Mouse (Mus musculus) small intestine, adult 2 months (tissue): ENCODE results near the gene Dennd5b. TPM values are rescaled to one million over a fixed set of nuclear protein-coding genes. Genes with fewer than 3 reads are reported as not detected.
"Not testable (repeated sequence)": the region's sequence is repeated elsewhere in the genome, so short reads cannot be mapped to it uniquely, and the experiment has no call there.

Experiments
- H3K27ac ChIP-seq: fragments of 200-500 bp; 2 replicates; pipeline ENCODE4 v1.5.1; 2012; ENCODE audit warnings: low read depth, low read length, control low read depth, inconsistent platforms; ENCODE audit not compliant: insufficient read depth
- H3K27me3 ChIP-seq: fragments of 200-500 bp; 2 replicates; pipeline ENCODE4 v1.6.1; 2012; ENCODE audit warnings: mild to moderate bottlenecking, moderate library complexity, low read length, inconsistent platforms; ENCODE audit not compliant: control insufficient read depth, insufficient read depth
- H3K36me3 ChIP-seq: fragments of 200-500 bp; 2 replicates; pipeline ENCODE4 v1.6.1; 2012; ENCODE audit warnings: mild to moderate bottlenecking, low read length, control low read depth, inconsistent platforms; ENCODE audit not compliant: control insufficient read depth, insufficient read depth
- H3K4me1 ChIP-seq: fragments of 200-500 bp; 2 replicates; pipeline ENCODE4 v1.6.1; 2012; ENCODE audit warnings: low read length, inconsistent platforms, mixed read lengths; ENCODE audit not compliant: control insufficient read depth, insufficient read depth, insufficient read length
- H3K4me3 ChIP-seq: fragments of 200-500 bp; 2 replicates; pipeline ENCODE4 v1.5.1; 2012; ENCODE audit warnings: low read depth, mild to moderate bottlenecking, control low read depth, inconsistent platforms, low read length, moderate library complexity
- CTCF ChIP-seq: fragments of 200-500 bp; IDR thresholded peaks from 2 replicates; pipeline ENCODE4 v1.5.1; 2012; ENCODE audit warnings: low read depth, mild to moderate bottlenecking, control low read depth, inconsistent platforms, low read length, moderate library complexity, mixed read lengths; ENCODE audit not compliant: insufficient replicate concordance, insufficient read length; ENCODE audit errors: extremely low read depth
- POLR2A ChIP-seq: fragments of 200-500 bp; IDR thresholded peaks from 2 replicates; pipeline ENCODE4 v1.6.1; 2012; ENCODE audit warnings: low read depth, mild to moderate bottlenecking, control low read depth, inconsistent platforms, low read length, moderate library complexity
- WGBS: fragments of 180-500 bp; shearing (Covaris S2); methylation state at CpG from one replicate; pipeline ENCODE4 v1.1.7; 2018; 5-methylcytosine and 5-hydroxymethylcytosine counted together
- polyA plus RNA-seq: library from polyadenylated mRNA; depleted of rRNA; stranded (reverse); fragments of >200 nt; gene quantifications from 2 replicates; pipeline ENCODE4 v1.2.3, GENCODE M21; 2012

Gene Dennd5b
- polyA plus RNA-seq, 1 experiment = 36.1 TPM

GRCm38 (mm10) chr6:149005009-149005408 lies 96.5 kb downstream of the Dennd5b start:
- Histone ChIP-seq H3K27ac (no peak overlapping the region), H3K4me3 (no peak overlapping the region), H3K27me3 (no peaks in the 10 kb centered on the region), H3K4me1 (no peaks in the 10 kb centered on the region), H3K36me3 (peaks cover 60% of the 10 kb centered on the region)
- no peak for TF ChIP-seq POLR2A
- no peak for TF ChIP-seq CTCF
- 87% methylated on average over 7 of the region's 7 CpGs for WGBS

- no peaks in the 10 kb centered on the region for H3K27me3 ChIP-seq
- H3K36me3 ChIP-seq = peaks cover 34% of the 10 kb centered on the region
- TF ChIP-seq POLR2A = no peak
- TF ChIP-seq CTCF = no peak
- no peak overlapping the region for H3K27ac ChIP-seq
- H3K4me1 ChIP-seq = no peaks in the 10 kb centered on the region
- 79% methylated on average over 5 of the region's 5 CpGs for WGBS
- no peak overlapping the region for H3K4me3 ChIP-seq
These were observed 107.0 kb downstream of the Dennd5b start for GRCm38 (mm10) chr6:148994327-148994999.

- Histone ChIP-seq H3K4me3 (no peak overlapping the region), H3K27me3 (no peaks in the 10 kb centered on the region), H3K27ac (no peak overlapping the region), H3K36me3 (peaks cover 31% of the 10 kb centered on the region), H3K4me1 (no peaks in the 10 kb centered on the region)
- TF ChIP-seq CTCF (no peak), POLR2A (no peak)
- WGBS = 54% methylated on average over 9 of the region's 9 CpGs
These were observed 108.1 kb downstream of the Dennd5b start for GRCm38 (mm10) chr6:148993117-148994077.

- no peak for TF ChIP-seq CTCF
- no peak for TF ChIP-seq POLR2A
- H3K36me3 ChIP-seq = peaks cover 26% of the 10 kb centered on the region
- H3K4me3 ChIP-seq = no peak overlapping the region
- no peak overlapping the region for H3K27ac ChIP-seq
- WGBS = 39% methylated on average over 4 of the region's 4 CpGs
- no peaks in the 10 kb centered on the region for H3K4me1 ChIP-seq
- H3K27me3 ChIP-seq = no peaks in the 10 kb centered on the region
These were observed 108.9 kb downstream of the Dennd5b start for GRCm38 (mm10) chr6:148992373-148993116.

GRCm38 (mm10) chr6:148991660-148992372 lies 109.7 kb downstream of the Dennd5b start:
- Histone ChIP-seq H3K4me1 (no peaks in the 10 kb centered on the region), H3K27ac (no peak overlapping the region), H3K4me3 (no peak overlapping the region), H3K27me3 (no peaks in the 10 kb centered on the region), H3K36me3 (peaks cover 21% of the 10 kb centered on the region)
- WGBS = 63% methylated on average over 6 of the region's 6 CpGs
- TF ChIP-seq POLR2A = no peak

- H3K36me3 ChIP-seq = peaks cover 12% of the 10 kb centered on the region
- H3K4me3 ChIP-seq, H3K4me1 ChIP-seq, H3K27ac ChIP-seq, H3K27me3 ChIP-seq: not testable (repeated sequence)
- 14% methylated on average over 2 of the region's 3 CpGs for WGBS
These were observed 111.5 kb downstream of the Dennd5b start for GRCm38 (mm10) chr6:148989792-148990491.

GRCm38 (mm10) chr6:148986003-148986402 lies 115.5 kb downstream of the Dennd5b start:
- TF ChIP-seq POLR2A (no peak), CTCF (no peak)
- Histone ChIP-seq H3K27ac (no peak overlapping the region), H3K4me1 (no peaks in the 10 kb centered on the region), H3K4me3 (no peak overlapping the region), H3K27me3 (no peaks in the 10 kb centered on the region), H3K36me3 (peaks cover 3% of the 10 kb centered on the region)
- 80% methylated on average over 4 of the region's 4 CpGs for WGBS
